Mouse (Mus musculus): ENCODE results near the gene Rpl7l1. TPM values are rescaled to one million over a fixed set of nuclear protein-coding genes. Genes with fewer than 3 reads are reported as not detected.

The Rpl7l1 gene
- polyA plus RNA-seq (2017; shearing (Covaris generic)): 68.0 TPM

DNA sequence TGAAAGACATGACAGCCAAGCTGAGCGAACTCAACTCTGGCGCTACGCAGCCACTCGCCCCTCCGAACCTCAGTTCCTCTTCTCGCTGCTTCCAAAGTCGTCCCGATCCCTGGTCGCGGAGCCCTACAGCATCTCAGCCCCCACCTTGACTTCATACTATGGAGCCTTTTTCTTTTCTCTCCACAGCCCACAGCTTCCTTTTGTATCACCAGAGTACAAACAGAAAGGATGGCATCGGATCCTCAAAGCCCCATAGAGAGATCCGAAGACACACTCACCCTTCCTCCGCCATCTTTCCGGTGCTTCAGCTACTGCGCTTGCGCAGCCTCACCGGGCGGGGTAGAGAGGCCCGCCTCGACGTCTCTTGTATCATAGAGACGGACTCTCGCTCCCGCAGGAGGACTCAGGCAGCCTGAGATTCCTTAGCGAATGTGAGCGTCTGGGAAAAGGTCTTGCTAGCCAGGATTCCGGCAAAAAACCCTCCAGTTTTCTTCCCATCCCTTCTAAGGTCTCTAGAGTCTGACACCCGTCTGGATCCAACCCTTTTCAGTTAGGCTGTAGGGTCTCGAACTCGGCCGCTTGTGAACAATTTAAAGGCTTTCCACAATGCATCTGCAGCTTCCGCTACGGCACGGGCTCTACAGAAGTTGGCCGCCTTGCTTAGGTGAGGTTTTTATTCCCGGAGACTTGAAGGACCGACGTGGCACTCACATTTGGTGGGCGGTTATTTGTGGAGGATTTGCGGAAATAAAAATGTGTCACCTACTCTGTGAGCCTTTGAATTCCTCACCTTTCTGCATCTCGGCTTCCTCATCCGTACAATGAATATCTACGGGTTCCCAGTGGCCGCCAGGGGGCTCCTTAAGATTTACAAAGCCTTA is at the start of gene Rpl7l1:
Gene Rpl7l1 (minus strand): TSS at position 332 of the 881 bp plus-strand sequence.

DNA sequence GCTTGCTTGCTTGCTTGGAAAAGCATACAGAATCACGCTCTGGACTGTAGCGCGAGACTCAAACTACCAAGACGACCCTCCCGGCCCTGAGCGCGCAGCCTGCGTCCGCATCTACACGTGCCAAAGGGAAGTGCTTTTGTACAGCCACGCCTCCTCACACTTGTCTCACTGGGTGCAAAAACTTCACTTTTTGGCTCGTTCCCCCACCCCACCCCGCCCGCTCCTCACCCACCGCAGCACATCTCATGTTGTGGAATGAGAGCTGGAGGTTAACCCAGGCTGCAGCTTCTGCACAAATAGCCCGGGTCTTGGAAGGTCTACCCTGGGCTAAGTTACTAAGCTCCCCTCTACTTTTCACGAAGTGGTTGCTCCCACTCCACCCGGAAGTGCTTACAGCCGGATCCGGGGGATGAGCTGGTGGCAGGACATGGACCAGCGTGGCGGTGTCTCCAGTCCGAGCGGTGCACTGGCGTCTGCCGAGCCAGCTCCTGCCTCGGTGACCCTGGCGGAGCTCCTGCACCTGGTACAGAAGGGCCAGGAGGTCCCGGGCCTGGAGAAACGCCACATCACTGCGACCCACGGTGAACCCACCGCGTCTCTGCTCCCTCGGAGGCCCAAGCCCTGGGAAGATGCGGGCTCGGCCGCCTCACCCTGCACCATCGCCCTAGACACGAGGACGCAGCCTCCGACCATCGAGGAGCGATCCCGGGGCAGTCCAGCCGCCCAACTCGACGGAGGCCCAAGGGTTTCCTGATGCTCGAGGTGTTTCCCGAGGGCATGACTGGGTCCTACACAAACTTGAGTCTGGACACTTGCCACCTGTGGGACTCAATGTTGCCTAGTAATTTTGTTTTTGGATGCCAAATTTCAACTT is 9.8 kb downstream of the Rpl7l1 start, which contains the start of gene 2310039H08Rik:
Gene 2310039H08Rik (plus strand): TSS at position 232 of the 874 bp plus-strand sequence.

DNA sequence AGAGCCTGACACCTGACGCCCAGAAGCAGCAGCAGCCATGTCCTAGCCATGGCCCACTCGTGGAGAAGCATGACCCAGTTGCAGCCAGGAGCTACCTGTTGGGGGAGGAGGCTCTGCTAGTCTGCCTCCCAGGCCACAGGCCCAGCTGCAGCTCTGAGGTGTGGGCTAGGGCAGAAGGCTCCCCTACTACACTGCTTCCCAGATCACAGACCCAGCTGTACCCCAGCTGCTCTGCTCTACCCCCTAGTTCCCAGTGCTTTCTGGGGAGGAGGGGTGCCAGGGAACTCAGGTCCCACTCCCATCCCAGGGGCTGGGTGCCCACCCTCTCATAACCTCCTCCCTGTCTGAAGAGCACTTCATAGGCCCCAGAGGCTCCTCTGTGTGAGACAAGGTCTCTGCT is 18.9 kb downstream of the Rpl7l1 start, which contains the start of gene Ptcra:
Gene Ptcra (minus strand): TSS at position 169 of the 400 bp plus-strand sequence.

DNA sequence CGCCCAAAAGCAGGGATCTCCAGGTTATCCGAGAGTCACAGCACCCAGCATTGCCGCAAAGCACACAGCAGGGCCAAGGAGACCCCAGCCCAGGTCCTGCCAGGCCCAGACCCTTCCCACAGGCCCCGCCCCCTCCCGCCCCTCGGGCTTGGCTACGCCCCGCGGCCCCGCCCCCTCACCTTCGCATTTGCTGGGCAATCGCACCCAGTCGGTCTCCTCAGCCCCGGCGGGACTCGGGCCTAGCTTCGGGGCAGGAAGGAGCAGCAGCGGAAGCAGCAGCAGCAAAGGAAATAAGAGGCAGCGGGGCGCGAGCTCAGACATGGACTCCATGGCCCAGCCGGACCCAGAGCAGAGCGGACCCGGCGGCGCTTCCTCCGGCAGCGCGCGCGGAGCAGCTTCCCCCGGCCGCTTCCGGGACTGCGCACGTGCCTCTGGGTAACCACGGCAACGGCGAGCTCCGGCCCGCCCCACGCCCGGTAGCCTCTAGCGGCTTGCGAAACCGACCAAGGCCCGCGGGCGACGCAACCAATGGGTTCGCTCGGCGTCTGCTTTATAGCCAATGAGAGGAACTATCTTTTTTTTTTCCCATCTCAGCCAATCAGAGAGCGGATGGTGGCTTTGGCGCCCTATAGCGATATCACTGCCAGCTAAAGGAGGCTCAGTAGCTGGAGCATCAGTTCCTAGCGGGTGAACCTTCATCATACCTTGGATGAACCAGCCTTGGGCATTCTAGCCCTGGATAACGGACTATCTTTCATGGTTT is 30.5 kb downstream of the Rpl7l1 start, which contains the start of gene Cnpy3:
Gene Cnpy3 (minus strand): TSS at position 421 of the 763 bp plus-strand sequence.

DNA sequence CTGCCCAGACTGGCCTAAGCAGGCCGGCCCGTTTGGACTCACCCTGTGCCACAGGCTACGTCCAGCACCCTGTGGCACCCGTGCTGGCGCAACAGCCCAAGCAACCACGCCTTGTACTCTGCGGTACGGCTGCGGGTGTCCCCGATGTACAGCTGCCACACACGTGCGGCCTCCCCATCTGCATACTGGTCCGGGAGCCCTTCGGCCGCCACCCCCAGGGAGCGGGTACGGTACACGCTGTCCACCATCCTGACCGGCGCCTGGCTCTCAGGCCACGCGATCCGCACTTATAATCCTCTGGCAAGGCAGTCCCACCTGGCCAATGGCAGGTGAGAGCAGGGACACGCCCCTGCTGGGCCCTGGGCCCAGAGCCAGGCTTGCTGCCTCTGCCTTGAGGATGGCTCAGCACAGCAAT is 53.6 kb downstream of the Rpl7l1 start, which contains the start of gene Gnmt:
Gene Gnmt (minus strand): TSS at position 265 of the 415 bp plus-strand sequence.

Other genes with a start within 250 kb of the Rpl7l1 start
- 6.6 TPM for gene Cul9, start 236.3 kb downstream of the Rpl7l1 start, polyA plus RNA-seq (2017; shearing (Covaris generic))
- gene Srf, start 226.5 kb downstream of the Rpl7l1 start, polyA plus RNA-seq (2017; shearing (Covaris generic)): 33.2 TPM
- gene Ptk7, start 153.2 kb downstream of the Rpl7l1 start, polyA plus RNA-seq (2017; shearing (Covaris generic)): not detected
- 15.9 TPM for gene Klc4, start 136.7 kb downstream of the Rpl7l1 start, polyA plus RNA-seq (2017; shearing (Covaris generic))
- 31.6 TPM for gene Mrpl2, start 136.4 kb downstream of the Rpl7l1 start, polyA plus RNA-seq (2017; shearing (Covaris generic))
- gene Cul7, start 132.3 kb downstream of the Rpl7l1 start, polyA plus RNA-seq (2017; shearing (Covaris generic)): 2.1 TPM
- 31.0 TPM for gene Rrp36, start 108.3 kb downstream of the Rpl7l1 start, polyA plus RNA-seq (2017; shearing (Covaris generic))
- 74.9 TPM for gene Mea1, start 103.9 kb downstream of the Rpl7l1 start, polyA plus RNA-seq (2017; shearing (Covaris generic))
- 80.9 TPM for gene Klhdc3, start 101.8 kb downstream of the Rpl7l1 start, polyA plus RNA-seq (2017; shearing (Covaris generic))
- gene Ppp2r5d, start 77.6 kb downstream of the Rpl7l1 start, polyA plus RNA-seq (2017; shearing (Covaris generic)): 49.1 TPM
- gene Pex6, start 71.2 kb downstream of the Rpl7l1 start, polyA plus RNA-seq (2017; shearing (Covaris generic)): 27.7 TPM
- gene Gnmt, start 53.5 kb downstream of the Rpl7l1 start, polyA plus RNA-seq (2017; shearing (Covaris generic)): not detected
- 48.9 TPM for gene Cnpy3, start 30.5 kb downstream of the Rpl7l1 start, polyA plus RNA-seq (2017; shearing (Covaris generic))
- gene Ptcra, start 19.0 kb downstream of the Rpl7l1 start, polyA plus RNA-seq (2017; shearing (Covaris generic)): not detected
- 19.9 TPM for gene 2310039H08Rik, start 10.0 kb downstream of the Rpl7l1 start, polyA plus RNA-seq (2017; shearing (Covaris generic))
- 23.4 TPM for gene Bicral, start 75.8 kb upstream of the Rpl7l1 start, polyA plus RNA-seq (2017; shearing (Covaris generic))
- 21.7 TPM for gene Tbcc, start 108.0 kb upstream of the Rpl7l1 start, polyA plus RNA-seq (2017; shearing (Covaris generic))
- gene Prph2, start 127.8 kb upstream of the Rpl7l1 start, polyA plus RNA-seq (2017; shearing (Covaris generic)): not detected
- 86.3 TPM for gene Ubr2, start 227.9 kb upstream of the Rpl7l1 start, polyA plus RNA-seq (2017; shearing (Covaris generic))

All from effector memory CD4-positive, alpha-beta T cell, adult 5 months (primary cell).